Mouse (Mus musculus): ENCODE results near the gene Necab2.

The Necab2 gene

GRCm38 (mm10) chr8:119428350-119428740 is 18.2 kb upstream of the Necab2 start:
- DNase-seq (ENCODE audit: low read depth, low spot score) = no peak

- DNase-seq (ENCODE audit: low read depth, low spot score) = no peak
Measured at GRCm38 (mm10) chr8:119428766-119429327, 17.7 kb upstream of the Necab2 start.

- no peak for DNase-seq (ENCODE audit: low read depth, low spot score)
Measured at GRCm38 (mm10) chr8:119429552-119429951, 17.0 kb upstream of the Necab2 start.

GRCm38 (mm10) chr8:119430250-119430649 is 16.3 kb upstream of the Necab2 start:
- DNase-seq (ENCODE audit: low read depth, low spot score) = no peak

- no peak for DNase-seq (ENCODE audit: low read depth, low spot score)
Measured at GRCm38 (mm10) chr8:119430690-119431089, 15.8 kb upstream of the Necab2 start.

GRCm38 (mm10) chr8:119432372-119432771 is 14.1 kb upstream of the Necab2 start:
- no peak for DNase-seq (ENCODE audit: low read depth, low spot score)

GRCm38 (mm10) chr8:119433582-119434174 is 12.8 kb upstream of the Necab2 start, which contains the start of gene Osgin1:
Gene Osgin1 (plus strand): TSS chr8:119434124.
- no peak for DNase-seq (ENCODE audit: low read depth, low spot score)

GRCm38 (mm10) chr8:119434569-119434968 is 11.9 kb upstream of the Necab2 start:
- no peak for DNase-seq (ENCODE audit: low read depth, low spot score)

GRCm38 (mm10) chr8:119435527-119435926 is 11.0 kb upstream of the Necab2 start:
- DNase-seq (ENCODE audit: low read depth, low spot score) = no peak

GRCm38 (mm10) chr8:119436331-119436730 is 10.2 kb upstream of the Necab2 start:
- DNase-seq (ENCODE audit: low read depth, low spot score) = no peak

- DNase-seq (ENCODE audit: low read depth, low spot score) = no peak
Measured at GRCm38 (mm10) chr8:119436933-119437332, 9.6 kb upstream of the Necab2 start.

GRCm38 (mm10) chr8:119437506-119437905 is 9.0 kb upstream of the Necab2 start:
- DNase-seq (ENCODE audit: low read depth, low spot score) = no peak

- no peak for DNase-seq (ENCODE audit: low read depth, low spot score)
Measured at GRCm38 (mm10) chr8:119438876-119439275, 7.6 kb upstream of the Necab2 start.

- no peak for DNase-seq (ENCODE audit: low read depth, low spot score)
Measured at GRCm38 (mm10) chr8:119439424-119439823, 7.1 kb upstream of the Necab2 start.

GRCm38 (mm10) chr8:119439893-119440249 is 6.6 kb upstream of the Necab2 start:
- no peak for DNase-seq (ENCODE audit: low read depth, low spot score)

GRCm38 (mm10) chr8:119440250-119440951 is 6.1 kb upstream of the Necab2 start:
- peak; percentile 85 for DNase-seq (ENCODE audit: low read depth, low spot score)

- DNase-seq (ENCODE audit: low read depth, low spot score) = no peak
Measured at GRCm38 (mm10) chr8:119440952-119441270, 5.6 kb upstream of the Necab2 start.

- DNase-seq (ENCODE audit: low read depth, low spot score) = no peak
Measured at GRCm38 (mm10) chr8:119442013-119442412, 4.5 kb upstream of the Necab2 start.

GRCm38 (mm10) chr8:119442970-119443369 is 3.5 kb upstream of the Necab2 start:
- DNase-seq (ENCODE audit: low read depth, low spot score) = no peak

- DNase-seq (ENCODE audit: low read depth, low spot score) = no peak
Measured at GRCm38 (mm10) chr8:119446990-119447780, 666 bp downstream of the Necab2 start.

- no peak for DNase-seq (ENCODE audit: low read depth, low spot score)
Measured at GRCm38 (mm10) chr8:119447781-119448170, 1.3 kb downstream of the Necab2 start.

- peak; percentile 87 for DNase-seq (ENCODE audit: low read depth, low spot score)
Measured at GRCm38 (mm10) chr8:119449627-119450026, 3.1 kb downstream of the Necab2 start.
